Mouse (Mus musculus): ENCODE data around the gene Dld. TPM values are rescaled to one million over a fixed set of nuclear protein-coding genes. Genes with fewer than 3 reads are reported as not detected.

Gene Dld
- polyA plus RNA-seq (2014; fragmentation: Illumina TruSeq; extraction: RNeasy Lipid Tissue Mini Kit (QIAGEN cat#74804); ENCODE audit: low read depth, low replicate concordance): 93.6 TPM

GRCm38 (mm10) chr12:31350944-31351928 is at the start of gene Dld:
Dld (minus strand) TSS chr12:31351453.

DNA sequence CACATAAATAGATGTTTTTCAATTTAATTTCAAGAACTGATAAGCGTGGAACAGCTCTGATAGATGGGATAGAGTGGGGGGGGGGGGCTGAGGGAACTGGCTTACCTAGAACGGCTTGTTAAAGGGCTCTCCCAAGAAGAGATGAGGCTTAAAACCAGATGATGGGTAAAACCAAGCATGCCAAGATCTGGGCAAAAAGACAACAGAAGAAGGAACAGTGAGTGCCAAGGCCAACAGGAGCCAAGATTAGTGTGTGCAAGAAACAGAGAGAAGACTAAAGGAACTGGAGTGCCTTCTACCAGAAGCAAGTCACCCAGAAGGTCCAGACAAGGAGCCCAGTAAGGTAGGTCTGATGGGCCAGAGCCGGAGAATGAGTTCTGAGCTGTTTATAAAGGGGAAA is 39.3 kb upstream of the Dld start, which contains the start of gene Slc26a3:
Gene Slc26a3, plus strand, starts transcription at position 301 of the 400 bp plus-strand sequence.

Other genes with a start within 250 kb of the Dld start
- not detected for gene Gm6993, start 110.7 kb downstream of the Dld start, polyA plus RNA-seq (2014; fragmentation: Illumina TruSeq; extraction: RNeasy Lipid Tissue Mini Kit (QIAGEN cat#74804); ENCODE audit: low read depth, low replicate concordance)
- gene Lamb1, start 86.2 kb downstream of the Dld start, polyA plus RNA-seq (2014; fragmentation: Illumina TruSeq; extraction: RNeasy Lipid Tissue Mini Kit (QIAGEN cat#74804); ENCODE audit: low read depth, low replicate concordance): 51.0 TPM
- gene Slc26a3, start 39.4 kb upstream of the Dld start, polyA plus RNA-seq (2014; fragmentation: Illumina TruSeq; extraction: RNeasy Lipid Tissue Mini Kit (QIAGEN cat#74804); ENCODE audit: low read depth, low replicate concordance): 12.8 TPM
- gene Cbll1, start 148.2 kb upstream of the Dld start, polyA plus RNA-seq (2014; fragmentation: Illumina TruSeq; extraction: RNeasy Lipid Tissue Mini Kit (QIAGEN cat#74804); ENCODE audit: low read depth, low replicate concordance): 8.4 TPM
- 0.09 TPM for gene Slc26a4, start 208.5 kb upstream of the Dld start, polyA plus RNA-seq (2014; fragmentation: Illumina TruSeq; extraction: RNeasy Lipid Tissue Mini Kit (QIAGEN cat#74804); ENCODE audit: low read depth, low replicate concordance)

Data from adipose tissue, adult 10 weeks (tissue).